Mouse (Mus musculus) bone marrow, adult 2 months (tissue): ENCODE results near the gene Jun.
A peak's percentile ranks its signal among the peaks of the same experiment; 100 is the strongest.

Source experiments
- CTCF ChIP-seq: fragments of 200-500 bp; IDR thresholded peaks from 2 replicates; pipeline ENCODE4 v1.5.1; 2011; ENCODE audit warnings: low read length, control low read depth; ENCODE audit not compliant: control insufficient read depth, insufficient read depth
- POLR2A ChIP-seq: fragments of 200-500 bp; IDR thresholded peaks from 2 replicates; pipeline ENCODE4 v1.6.1; 2011; ENCODE audit warnings: low read depth, mild to moderate bottlenecking, control low read depth, low read length, borderline replicate concordance; ENCODE audit not compliant: control insufficient read depth

DNA sequence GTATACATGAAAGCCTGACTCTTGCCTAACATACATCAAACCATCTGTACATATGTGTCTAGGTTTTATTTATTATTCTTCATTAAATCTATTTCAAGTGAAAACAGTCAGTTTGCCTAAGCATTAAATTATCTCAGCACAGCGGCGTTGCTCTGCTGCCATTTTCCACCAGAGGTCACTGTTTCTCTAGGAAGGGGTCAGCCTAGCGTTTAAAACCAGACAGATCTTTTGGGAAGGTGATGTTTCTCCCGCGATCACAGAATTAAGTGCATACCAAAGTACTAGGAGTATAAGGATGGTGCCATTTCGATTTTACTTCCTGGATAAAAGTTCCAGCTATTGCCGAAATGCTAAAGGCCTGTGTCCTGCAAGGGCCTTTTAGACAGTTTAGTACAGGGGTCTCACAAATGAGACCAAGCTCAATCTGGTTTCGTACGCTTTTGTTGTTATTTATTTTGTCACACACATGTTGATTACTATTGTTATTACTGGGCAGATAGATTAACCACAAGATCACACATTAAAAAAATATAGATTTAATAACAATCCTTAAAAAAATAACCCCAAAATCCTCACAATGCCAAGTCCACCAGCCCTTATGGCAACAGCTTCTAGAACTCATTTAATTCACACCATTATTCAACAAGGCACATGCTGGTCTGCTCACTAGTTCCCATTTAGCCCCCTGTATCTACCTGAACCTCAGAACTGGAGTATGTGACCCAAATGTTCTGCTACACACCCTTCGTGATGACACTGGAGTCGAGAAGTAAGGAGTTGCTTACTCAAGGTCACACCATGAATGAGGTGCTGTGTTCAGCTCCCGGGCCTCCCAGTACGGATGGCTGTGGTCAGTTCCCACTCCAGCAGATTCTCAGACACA lies 43.6 kb downstream of the Jun start:
- TF ChIP-seq CTCF, result peak; percentile 78
- TF ChIP-seq POLR2A, result no peak
